Mouse (Mus musculus) heart, embryonic 16.5 days (tissue): ENCODE data around the gene Hdgfl2. TPM values are rescaled to one million over a fixed set of nuclear protein-coding genes. Genes with fewer than 3 reads are reported as not detected.

Experiments
- ATAC-seq: fragments of 200-750 bp; cut with Nextera tagmentation; replicated peaks from 2 replicates; pipeline ENCODE4 v1.8.0; 2017; ENCODE audit warnings: moderate number of reproducible peaks; ENCODE audit not compliant: insufficient read depth, low FRiP score; ENCODE audit errors: extremely low read depth
- H3K27ac ChIP-seq: fragments of 300-500 bp; sonication (generic); 2 replicates; pipeline ENCODE4 v1.5.1; 2014; ENCODE audit warnings: mild to moderate bottlenecking, low read length, control low read depth, moderate library complexity
- H3K27me3 ChIP-seq: fragments of 300-500 bp; sonication (generic); 2 replicates; pipeline ENCODE4 v1.6.1; 2014; ENCODE audit warnings: low read length, mixed read lengths; ENCODE audit not compliant: control insufficient read depth, insufficient read depth
- H3K36me3 ChIP-seq: fragments of 300-500 bp; sonication (generic); 2 replicates; pipeline ENCODE4 v1.6.1; 2014; ENCODE audit not compliant: control insufficient read depth, insufficient read depth
- H3K4me1 ChIP-seq: fragments of 300-500 bp; sonication (generic); 2 replicates; pipeline ENCODE4 v1.6.1; 2014; ENCODE audit warnings: low read length, mixed read lengths; ENCODE audit not compliant: control insufficient read depth, insufficient read depth
- H3K4me2 ChIP-seq: fragments of 300-500 bp; sonication (generic); 2 replicates; pipeline ENCODE4 v1.6.1; 2014; ENCODE audit warnings: low read depth, mild to moderate bottlenecking, control low read depth, low read length
- H3K4me3 ChIP-seq: fragments of 300-500 bp; sonication (generic); 2 replicates; pipeline ENCODE4 v1.5.1; 2014; ENCODE audit warnings: mild to moderate bottlenecking, control low read depth, low read length
- H3K9ac ChIP-seq: fragments of 300-500 bp; sonication (generic); 2 replicates; pipeline ENCODE4 v1.6.1; 2014; ENCODE audit warnings: low read length, control low read depth
- H3K9me3 ChIP-seq: fragments of 300-500 bp; sonication (generic); replicated peaks from 2 replicates; pipeline ENCODE4 v1.6.1; 2016; ENCODE audit warnings: low read length; ENCODE audit not compliant: control insufficient read depth
- WGBS: fragments of 180-500 bp; shearing (Covaris S2); extraction: QIAGEN DNeasy Blood & Tissue Kit; methylation state at CpG from one replicate; pipeline ENCODE4 v1.1.7; 2014; 5-methylcytosine and 5-hydroxymethylcytosine counted together
- polyA plus RNA-seq: library from polyadenylated mRNA; unstranded; fragments of >200 nt; fragmentation: Nextera tagmentation; extraction: Ambion mirVana; gene quantifications from 2 replicates; pipeline ENCODE4 v1.2.1, GENCODE M21; 2015

Hdgfl2 gene
- polyA plus RNA-seq, 1 experiment from 2014 or later = 88.3 TPM

- H3K4me2 ChIP-seq = no peak overlapping the region
- no peak overlapping the region for H3K4me3 ChIP-seq
- no peaks in the 10 kb centered on the region for H3K9me3 ChIP-seq
- no peak overlapping the region for H3K27ac ChIP-seq
- 27% methylated on average over 2 of the region's 2 CpGs for WGBS
- H3K36me3 ChIP-seq = no peaks in the 10 kb centered on the region
- peaks cover 71% of the 10 kb centered on the region for H3K27me3 ChIP-seq
- H3K9ac ChIP-seq = no peak overlapping the region
- no peak for ATAC-seq
- H3K4me1 ChIP-seq = peaks cover 6% of the 10 kb centered on the region; the same call in 1 of the 2 replicates
Measured at GRCm38 (mm10) chr17:56149897-56150296, 70.5 kb downstream of the Hdgfl2 start.

Other genes starting within 250 kb of the Hdgfl2 start
- gene Zfp119a, start 200.7 kb upstream of the Hdgfl2 start, polyA plus RNA-seq = 6.1 and 7.0 TPM in 2 replicates
- 9.2 and 10.1 TPM in 2 replicates for gene Zfp959, start 187.5 kb upstream of the Hdgfl2 start, polyA plus RNA-seq
- 4.9 and 6.5 TPM in 2 replicates for gene Zfp119b, start 130.1 kb upstream of the Hdgfl2 start, polyA plus RNA-seq
- 1.4 and 1.7 TPM in 2 replicates for gene Ebi3, start 127.0 kb upstream of the Hdgfl2 start, polyA plus RNA-seq
- 18.4 and 19.3 TPM in 2 replicates for gene Yju2, start 120.5 kb upstream of the Hdgfl2 start, polyA plus RNA-seq
- 6.6 and 6.9 TPM in 2 replicates for gene Shd, start 109.2 kb upstream of the Hdgfl2 start, polyA plus RNA-seq
- gene Fsd1, start 93.1 kb upstream of the Hdgfl2 start, polyA plus RNA-seq = 2.3 and 3.5 TPM in 2 replicates
- 16.6 and 17.9 TPM in 2 replicates for gene Stap2, start 74.0 kb upstream of the Hdgfl2 start, polyA plus RNA-seq
- 77.4 and 78.0 TPM in 2 replicates for gene Mpnd, start 73.9 kb upstream of the Hdgfl2 start, polyA plus RNA-seq
- gene Sh3gl1, start 43.0 kb upstream of the Hdgfl2 start, polyA plus RNA-seq = 81.1 and 82.8 TPM in 2 replicates
- gene Chaf1a, start 39.2 kb upstream of the Hdgfl2 start, polyA plus RNA-seq = 12.1 and 12.7 TPM in 2 replicates
- gene Ubxn6, start 4.6 kb upstream of the Hdgfl2 start, polyA plus RNA-seq = 44.9 and 46.2 TPM in 2 replicates
- gene Plin4, start 30.2 kb downstream of the Hdgfl2 start, polyA plus RNA-seq = 1.7 TPM in 2 replicates
- gene Plin5, start 38.0 kb downstream of the Hdgfl2 start, polyA plus RNA-seq = 1.6 and 2.7 TPM in 2 replicates
- 2.0 and 2.4 TPM in 2 replicates for gene Lrg1, start 42.4 kb downstream of the Hdgfl2 start, polyA plus RNA-seq
- gene Sema6b, start 60.7 kb downstream of the Hdgfl2 start, polyA plus RNA-seq = 0.70 and 1.2 TPM in 2 replicates
- 8.2 and 9.0 TPM in 2 replicates for gene Tnfaip8l1, start 82.8 kb downstream of the Hdgfl2 start, polyA plus RNA-seq
- 69.9 and 75.1 TPM in 2 replicates for gene Mydgf, start 104.3 kb downstream of the Hdgfl2 start, polyA plus RNA-seq
- gene Dpp9, start 139.3 kb downstream of the Hdgfl2 start, polyA plus RNA-seq = 23.4 and 26.4 TPM in 2 replicates
- gene Fem1a, start 177.2 kb downstream of the Hdgfl2 start, polyA plus RNA-seq = 25.6 and 26.9 TPM in 2 replicates
- 7.6 and 8.6 TPM in 2 replicates for gene Ticam1, start 197.2 kb downstream of the Hdgfl2 start, polyA plus RNA-seq
- 79.3 and 89.4 TPM in 2 replicates for gene Plin3, start 213.2 kb downstream of the Hdgfl2 start, polyA plus RNA-seq
- gene Arrdc5, start 220.7 kb downstream of the Hdgfl2 start, polyA plus RNA-seq = 0.21 TPM in 1 of 2 replicates, not detected in the other
- gene Uhrf1, start 223.7 kb downstream of the Hdgfl2 start, polyA plus RNA-seq = 76.6 and 94.0 TPM in 2 replicates
- 23.8 and 33.0 TPM in 2 replicates for gene Kdm4b, start 246.4 kb downstream of the Hdgfl2 start, polyA plus RNA-seq